Mouse (Mus musculus) megakaryocyte, embryonic 14.5 days (primary cell): ENCODE data around the gene Aym1.

ENCODE experiments used
- FLI1 ChIP-seq: IDR thresholded peaks from 2 replicates; pipeline ENCODE4 v1.6.1; 2012; ENCODE audit warnings: low read length, inconsistent platforms, mixed read lengths
- GATA1 ChIP-seq: IDR thresholded peaks from 3 replicates; pipeline ENCODE4 v1.6.1; 2012; ENCODE audit warnings: mixed read lengths, low read length, inconsistent platforms, borderline replicate concordance

GRCm38 (mm10) chr5:113380553-113380952, 23.5 kb downstream of the Aym1 start:
- TF ChIP-seq GATA1 (no peak), FLI1 (no peak)
